Mouse (Mus musculus): Measurements from ENCODE around the gene Olfr1280. TPM values are rescaled to one million over a fixed set of nuclear protein-coding genes. Genes with fewer than 3 reads are reported as not detected.
"Not testable (repeated sequence)": the region's sequence is repeated elsewhere in the genome, so short reads cannot be mapped to it uniquely, and the experiment has no call there.

The Olfr1280 gene
- not detected for total RNA-seq (2021)
- long read RNA-seq, experiment 1: 0 reads
- long read RNA-seq, experiment 2: 0 reads

DNA sequence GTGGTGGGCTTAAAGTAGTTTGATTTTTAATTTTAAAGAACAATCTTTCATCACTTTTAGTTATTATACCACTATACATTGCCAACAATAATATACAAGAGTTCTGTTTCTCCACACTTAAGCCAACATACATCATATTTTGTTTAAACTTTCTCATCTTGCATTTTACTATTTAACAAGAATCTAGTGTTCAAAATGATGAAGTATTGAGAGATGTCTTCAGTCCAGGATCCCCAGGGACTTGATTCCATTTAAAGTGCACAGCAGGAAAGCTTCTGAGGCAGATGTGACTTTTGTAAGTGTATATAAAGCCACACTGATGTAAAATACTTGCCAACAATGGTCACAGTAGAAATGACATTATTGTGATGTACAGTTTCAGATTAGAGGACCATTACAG is at the start of gene Olfr1280:
Gene Olfr1280 (plus strand): TSS at position 301 of the 400 bp plus-strand sequence.
- H3K27ac ChIP-seq: no peak within 1 kb of the TSS
- no peak within 1 kb of the TSS for H3K4me3 ChIP-seq
- no peak for DNase-seq (ENCODE audit: low spot score in 2 of 2)
- TF ChIP-seq CTCF (conservative IDR thresholded peaks at IDR 0.05): no peak

DNA sequence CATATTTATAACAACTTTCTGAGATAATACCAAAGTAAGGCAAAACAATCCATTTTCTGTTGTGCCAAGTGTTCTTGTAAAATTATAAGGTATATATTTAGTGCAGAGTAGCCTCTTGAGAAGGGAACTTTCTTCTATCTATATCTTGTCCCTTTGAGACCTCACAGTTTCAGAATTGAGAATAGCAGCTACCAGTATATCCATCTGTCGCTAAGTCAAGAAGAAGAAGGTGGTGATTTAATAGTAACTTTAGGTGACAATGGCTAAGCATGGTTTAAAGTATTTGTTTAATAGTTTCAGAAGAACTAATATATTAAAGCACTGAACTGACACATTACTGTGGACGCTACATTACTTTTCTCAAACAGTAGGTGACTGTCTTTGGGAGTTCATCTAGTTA is 39.8 kb upstream of the Olfr1280 start, which contains the start of gene Olfr1277:
Gene Olfr1277 (minus strand): TSS at position 101 of the 400 bp plus-strand sequence.
- TF ChIP-seq CTCF (conservative IDR thresholded peaks at IDR 0.05): no peak
- H3K4me3 ChIP-seq: no peak within 1 kb of the TSS
- no peak within 1 kb of the TSS for H3K27ac ChIP-seq
- DNase-seq (ENCODE audit: low spot score in 2 of 2): no peak

DNA sequence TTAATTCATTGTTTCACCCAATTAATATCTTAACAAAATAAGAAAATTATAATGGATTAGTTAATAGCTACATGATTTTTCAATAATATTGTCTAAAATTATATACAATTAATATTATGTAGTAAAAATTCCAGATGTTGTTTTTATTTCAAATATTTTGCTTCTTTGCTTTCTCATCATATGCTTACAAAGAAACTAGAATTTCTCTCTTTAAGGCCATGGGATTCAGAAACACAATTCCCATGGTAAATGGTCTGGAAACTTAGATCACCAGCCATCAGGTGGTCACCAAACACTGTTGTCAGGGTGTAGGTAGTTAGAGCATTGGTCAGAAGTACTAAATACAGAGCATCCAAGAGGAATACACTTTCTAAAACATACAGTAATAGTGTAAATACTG is 24.0 kb upstream of the Olfr1280 start, which contains the start of gene Olfr1278:
Gene Olfr1278 (plus strand): TSS at position 301 of the 400 bp plus-strand sequence.
- DNase-seq (ENCODE audit: low spot score in 2 of 2): no peak
- no peak within 1 kb of the TSS for H3K4me3 ChIP-seq
- no peak for TF ChIP-seq CTCF (conservative IDR thresholded peaks at IDR 0.05)
- no peak within 1 kb of the TSS for H3K27ac ChIP-seq

DNA sequence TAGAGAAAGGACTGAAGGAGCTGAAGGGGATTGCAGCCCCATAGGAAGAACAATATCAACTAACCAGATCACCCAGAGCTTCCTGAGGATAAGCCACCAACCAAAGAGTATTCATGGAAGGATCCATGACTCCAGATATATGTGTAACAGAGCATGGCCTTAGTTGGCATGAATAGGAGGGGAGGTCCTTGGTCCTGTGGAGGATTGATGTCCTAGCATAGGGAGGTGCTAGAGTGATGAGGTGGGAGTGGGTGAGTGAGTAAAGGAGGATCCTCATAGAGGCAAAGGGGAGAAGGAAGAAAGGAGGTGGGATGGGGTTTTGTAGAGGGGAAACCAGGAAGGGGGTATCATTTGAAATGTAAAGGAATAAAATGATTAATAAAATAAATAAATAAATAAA is 15.3 kb upstream of the Olfr1280 start:
- DNase-seq (ENCODE audit: low spot score in 2 of 2): no peak
- H3K4me3 ChIP-seq: no peak overlapping the region
- no peak overlapping the region for H3K27ac ChIP-seq
- no peak for TF ChIP-seq CTCF (conservative IDR thresholded peaks at IDR 0.05)

DNA sequence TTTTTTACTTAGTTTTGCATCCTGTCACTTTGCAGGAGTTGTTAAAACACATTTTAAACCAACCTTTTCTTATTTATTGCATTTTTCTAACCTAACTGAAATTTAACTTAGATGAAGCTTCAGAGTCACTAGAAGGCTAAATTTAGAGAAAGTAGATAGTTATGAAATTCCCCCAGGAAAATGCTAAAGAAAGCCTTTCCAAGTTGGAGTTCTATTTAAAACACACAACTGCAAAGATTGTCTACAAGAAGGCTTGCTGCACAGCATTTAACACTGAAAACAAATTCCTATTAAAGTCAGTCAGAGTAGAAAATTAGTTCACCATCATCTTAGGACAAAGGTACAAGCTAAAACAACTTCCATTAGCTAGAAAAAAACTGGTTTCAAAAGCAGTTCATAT is 13.4 kb upstream of the Olfr1280 start, which contains the start of gene Olfr1279:
Gene Olfr1279 (plus strand): TSS at position 262 of the 400 bp plus-strand sequence.
- no peak within 1 kb of the TSS for H3K27ac ChIP-seq
- no peak for DNase-seq (ENCODE audit: low spot score in 2 of 2)
- no peak for TF ChIP-seq CTCF (conservative IDR thresholded peaks at IDR 0.05)
- no peak within 1 kb of the TSS for H3K4me3 ChIP-seq

DNA sequence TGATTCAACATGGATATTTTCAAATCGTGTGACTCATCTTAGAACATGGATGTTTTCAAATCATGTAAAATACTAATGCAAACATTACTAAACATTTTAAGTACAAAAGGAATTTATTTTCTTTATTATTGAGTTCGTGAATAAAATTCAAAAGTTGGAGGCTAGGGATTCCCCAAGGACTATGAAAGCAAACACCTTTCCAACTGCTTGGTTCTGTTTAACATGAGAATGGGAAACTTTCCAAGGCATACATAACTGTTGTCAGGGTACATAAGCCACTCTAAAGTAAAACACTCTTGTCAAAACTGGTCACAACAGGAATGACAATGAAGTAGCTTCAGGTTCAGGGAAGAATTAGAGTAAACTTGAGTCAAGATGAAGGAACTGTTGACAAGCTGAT is 12.4 kb downstream of the Olfr1280 start, which contains the start of gene Olfr1281:
Gene Olfr1281 (plus strand): TSS at position 301 of the 400 bp plus-strand sequence.
- no peak for DNase-seq (ENCODE audit: low spot score in 2 of 2)
- Histone ChIP-seq H3K27ac (no peak within 1 kb of the TSS), H3K4me3 (no peak within 1 kb of the TSS)
- no peak for TF ChIP-seq CTCF (conservative IDR thresholded peaks at IDR 0.05)

DNA sequence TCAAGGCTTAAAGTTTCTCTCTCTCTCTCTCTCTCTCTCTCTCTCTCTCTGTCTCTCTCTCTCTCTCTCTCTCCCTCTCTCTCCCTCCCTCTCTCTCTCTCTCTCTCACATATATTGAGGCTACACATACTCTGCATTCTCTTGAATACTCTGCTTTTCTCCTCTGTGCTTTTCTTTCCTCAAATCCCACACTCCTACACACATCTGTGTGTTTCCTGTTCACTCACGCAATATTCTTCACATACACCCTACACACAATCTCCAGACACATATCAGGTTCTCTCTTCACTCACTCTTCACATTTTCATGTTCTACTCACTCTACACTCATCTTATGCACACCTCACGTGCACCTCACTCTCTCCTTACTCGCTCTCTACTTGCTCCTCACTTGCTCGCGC is 19.9 kb downstream of the Olfr1280 start:
- not testable (repeated sequence) for DNase-seq (ENCODE audit: low spot score in 2 of 2); H3K27ac ChIP-seq; H3K4me3 ChIP-seq

DNA sequence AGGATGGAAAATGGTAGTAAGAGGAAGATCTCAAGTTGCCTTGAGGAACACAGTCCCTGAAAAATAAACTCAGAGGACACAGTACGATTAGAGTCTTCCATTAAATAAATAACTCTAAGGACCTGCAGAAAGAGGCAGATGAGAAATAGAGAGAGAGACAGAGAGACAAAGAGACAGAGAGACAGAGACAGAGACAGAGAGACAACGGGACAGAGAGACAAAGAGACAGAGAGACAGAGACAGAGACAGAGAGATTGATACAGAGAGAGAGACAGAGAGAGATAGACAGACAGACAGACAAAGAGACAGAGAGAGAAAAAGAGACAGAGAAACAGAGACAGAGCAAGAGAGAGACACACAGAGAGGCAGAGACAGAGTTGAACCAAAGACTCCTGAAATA is 22.2 kb downstream of the Olfr1280 start, which contains the start of gene Olfr1282:
Gene Olfr1282 (minus strand): TSS at position 101 of the 400 bp plus-strand sequence.
- no peak within 1 kb of the TSS for H3K27ac ChIP-seq
- TF ChIP-seq CTCF (conservative IDR thresholded peaks at IDR 0.05): no peak
- no peak within 1 kb of the TSS for H3K4me3 ChIP-seq
- DNase-seq (ENCODE audit: low spot score in 2 of 2): no peak

DNA sequence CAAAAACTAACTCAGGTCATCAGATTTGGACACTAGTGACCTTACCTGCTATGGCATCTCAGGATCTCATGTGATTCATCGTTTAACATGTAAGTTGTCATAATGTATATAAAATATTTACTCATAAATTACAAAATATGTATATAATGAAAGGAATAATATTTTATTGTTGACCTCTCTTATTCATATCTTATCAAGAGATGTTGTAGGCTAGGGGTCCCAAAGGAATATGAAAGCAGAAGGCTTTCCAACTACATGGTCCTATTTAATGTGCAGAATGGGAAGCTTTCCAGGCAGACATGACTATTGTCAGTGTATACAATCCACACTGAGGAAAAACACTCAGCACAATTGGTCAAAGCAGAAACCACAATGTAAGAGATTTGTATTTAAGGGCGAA is 52.7 kb downstream of the Olfr1280 start, which contains the start of gene Olfr1283:
Gene Olfr1283 (plus strand): TSS at position 301 of the 400 bp plus-strand sequence.
- TF ChIP-seq CTCF (conservative IDR thresholded peaks at IDR 0.05): no peak
- no peak for DNase-seq (ENCODE audit: low spot score in 2 of 2)
- no peak within 1 kb of the TSS for H3K4me3 ChIP-seq
- H3K27ac ChIP-seq: no peak within 1 kb of the TSS

DNA sequence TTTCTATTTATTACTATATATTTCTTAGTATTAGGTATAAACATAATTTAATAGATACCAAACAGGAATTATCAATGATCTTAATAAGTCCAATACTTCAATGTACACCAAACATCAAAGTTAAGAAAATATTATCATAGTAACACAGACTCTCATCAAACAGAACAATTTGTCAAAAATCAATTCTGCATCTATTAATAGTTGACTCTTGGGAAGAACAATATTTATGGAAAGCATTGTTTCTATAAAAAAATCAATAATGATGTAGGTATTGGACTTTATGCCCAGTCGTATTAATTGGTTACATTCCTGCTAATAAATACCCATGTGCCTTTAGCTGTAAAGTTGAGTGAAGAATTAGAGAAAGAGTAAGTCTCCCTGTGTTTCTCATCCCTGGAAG is 61.4 kb downstream of the Olfr1280 start, which contains the start of gene Olfr1284:
Gene Olfr1284 (plus strand): TSS at position 301 of the 400 bp plus-strand sequence.
- Histone ChIP-seq H3K27ac (no peak within 1 kb of the TSS), H3K4me3 (no peak within 1 kb of the TSS)
- no peak for TF ChIP-seq CTCF (conservative IDR thresholded peaks at IDR 0.05)
- no peak for DNase-seq (ENCODE audit: low spot score in 2 of 2)

Other genes with a start within 250 kb of the Olfr1280 start
- gene Gm13941, start 208.0 kb upstream of the Olfr1280 start, total RNA-seq (2021): not detected
- not detected for gene Gm15130, start 161.1 kb upstream of the Olfr1280 start, total RNA-seq (2021)
- not detected for gene 4930430A15Rik, start 84.4 kb upstream of the Olfr1280 start, total RNA-seq (2021)
- gene Olfr1275, start 78.7 kb upstream of the Olfr1280 start, total RNA-seq (2021): not detected
- gene Olfr1276, start 59.5 kb upstream of the Olfr1280 start, total RNA-seq (2021): not detected
- gene Olfr1277, start 39.9 kb upstream of the Olfr1280 start, total RNA-seq (2021): not detected
- gene Olfr1278, start 23.9 kb upstream of the Olfr1280 start, total RNA-seq (2021): not detected
- gene Olfr1279, start 13.4 kb upstream of the Olfr1280 start, total RNA-seq (2021): not detected
- gene Olfr1281, start 12.5 kb downstream of the Olfr1280 start, total RNA-seq (2021): not detected
- gene Olfr1282, start 22.1 kb downstream of the Olfr1280 start, total RNA-seq (2021): not detected
- gene Olfr1283, start 52.8 kb downstream of the Olfr1280 start, total RNA-seq (2021): not detected
- not detected for gene Olfr1284, start 61.5 kb downstream of the Olfr1280 start, total RNA-seq (2021)
- gene Olfr1286, start 109.1 kb downstream of the Olfr1280 start, total RNA-seq (2021): not detected
- not detected for gene Olfr1287, start 135.1 kb downstream of the Olfr1280 start, total RNA-seq (2021)
- gene Olfr1288, start 160.1 kb downstream of the Olfr1280 start, total RNA-seq (2021): not detected
- not detected for gene Olfr1289, start 166.8 kb downstream of the Olfr1280 start, total RNA-seq (2021)
- not detected for gene Olfr1290, start 179.8 kb downstream of the Olfr1280 start, total RNA-seq (2021)
- gene Olfr1291-ps1, start 183.2 kb downstream of the Olfr1280 start, total RNA-seq (2021): not detected
- not detected for gene Olfr1293-ps, start 211.2 kb downstream of the Olfr1280 start, total RNA-seq (2021)
- gene Olfr1294, start 226.3 kb downstream of the Olfr1280 start, total RNA-seq (2021): not detected

All from layer of hippocampus, adult 2 months (tissue).